Mouse (Mus musculus): ENCODE measurements at regions not wholly inside any gene's neighbourhood (a gene's known extent, or its start where the extent isn't known, plus 50 kb on each side); places are given as distances from the start of the nearest gene placed in this dataset.

DNA sequence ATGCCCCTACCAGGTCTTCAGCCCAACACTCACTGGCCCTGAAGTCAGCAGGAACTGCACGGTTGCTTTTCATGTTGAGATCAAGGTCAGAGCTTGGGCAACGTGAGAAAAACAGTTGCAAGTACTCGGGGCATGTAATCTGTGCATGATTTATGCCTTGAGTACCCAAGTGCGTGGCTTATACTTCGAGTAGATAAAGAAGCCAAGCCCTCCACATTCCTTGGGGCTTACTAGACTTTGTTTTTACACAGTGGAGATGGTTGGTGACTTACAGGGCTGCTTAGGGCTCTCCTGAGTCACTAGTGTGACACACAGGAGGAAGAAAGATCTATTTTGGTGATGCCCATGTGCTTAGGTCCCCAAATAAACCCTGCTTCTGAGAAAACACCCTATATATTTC is 172.8 kb downstream of the Mylk4 start:
- Histone ChIP-seq H3K4me2 (ENCODE audit: low read depth, low read length, poor library complexity, severe bottlenecking) (no peak overlapping the region), H3K9ac (replicated peaks; ENCODE audit: low read length, poor library complexity, severe bottlenecking) (no peak overlapping the region), H3K4me1 (ENCODE audit: insufficient read depth, low read length) (no peaks in the 10 kb centered on the region), H3K4me3 (ENCODE audit: low read depth, low read length) (no peak overlapping the region), H3K36me3 (ENCODE audit: insufficient read depth, low read length) (no peaks in the 10 kb centered on the region), H3K27me3 (ENCODE audit: insufficient read depth, low read length) (no peaks in the 10 kb centered on the region), H3K9me3 (ENCODE audit: low read length) (no peaks in the 10 kb centered on the region), H3K27ac (ENCODE audit: low read depth, low read length) (no peak overlapping the region)
- ATAC-seq (ENCODE audit: low FRiP score): no peak
- DNase-seq (ENCODE audit: low spot score): no peak
- no peak for TF ChIP-seq CTCF (IDR thresholded peaks at IDR 0.05)
- 71% methylated on average over 5 of the region's 5 CpGs for WGBS

- no peak overlapping the region for H3K4me3 ChIP-seq (ENCODE audit: low read depth, low read length)
Measured at GRCm38 (mm10) chr13:32608413-32608812, 175.3 kb downstream of the Mylk4 start.

GRCm38 (mm10) chr13:32603925-32604590 is 179.7 kb downstream of the Mylk4 start:
- no peak overlapping the region for H3K4me2 ChIP-seq (ENCODE audit: low read depth, low read length, poor library complexity, severe bottlenecking)
- TF ChIP-seq CTCF (IDR thresholded peaks at IDR 0.05): peak; percentile 43
- no peaks in the 10 kb centered on the region for H3K36me3 ChIP-seq (ENCODE audit: insufficient read depth, low read length)
- WGBS: 75% methylated on average over 8 of the region's 8 CpGs
- no peak overlapping the region for H3K27ac ChIP-seq (ENCODE audit: low read depth, low read length)
- H3K4me3 ChIP-seq (ENCODE audit: low read depth, low read length): no peak overlapping the region
- DNase-seq (ENCODE audit: low spot score) (no peak), ATAC-seq (ENCODE audit: low FRiP score) (no peak)
- H3K27me3 ChIP-seq (ENCODE audit: insufficient read depth, low read length): no peaks in the 10 kb centered on the region
- H3K9ac ChIP-seq (replicated peaks; ENCODE audit: low read length, poor library complexity, severe bottlenecking): no peak overlapping the region
- H3K4me1 ChIP-seq (ENCODE audit: insufficient read depth, low read length): no peaks in the 10 kb centered on the region
- no peaks in the 10 kb centered on the region for H3K9me3 ChIP-seq (ENCODE audit: low read length)

More at GRCm38 (mm10) chr13:32608413-32608812, 175.3 kb downstream of the Mylk4 start:
- Histone ChIP-seq H3K9me3 (ENCODE audit: low read length) (no peaks in the 10 kb centered on the region), H3K4me2 (ENCODE audit: low read depth, low read length, poor library complexity, severe bottlenecking) (no peak overlapping the region), H3K27ac (ENCODE audit: low read depth, low read length) (no peak overlapping the region), H3K27me3 (ENCODE audit: insufficient read depth, low read length) (no peaks in the 10 kb centered on the region), H3K9ac (replicated peaks; ENCODE audit: low read length, poor library complexity, severe bottlenecking) (no peak overlapping the region), H3K36me3 (ENCODE audit: insufficient read depth, low read length) (no peaks in the 10 kb centered on the region), H3K4me1 (ENCODE audit: insufficient read depth, low read length) (no peaks in the 10 kb centered on the region)
- 76% methylated on average over 3 of the region's 3 CpGs for WGBS
- no peak for ATAC-seq (ENCODE audit: low FRiP score)
- DNase-seq (ENCODE audit: low spot score): no peak
- TF ChIP-seq CTCF (IDR thresholded peaks at IDR 0.05): no peak

DNA sequence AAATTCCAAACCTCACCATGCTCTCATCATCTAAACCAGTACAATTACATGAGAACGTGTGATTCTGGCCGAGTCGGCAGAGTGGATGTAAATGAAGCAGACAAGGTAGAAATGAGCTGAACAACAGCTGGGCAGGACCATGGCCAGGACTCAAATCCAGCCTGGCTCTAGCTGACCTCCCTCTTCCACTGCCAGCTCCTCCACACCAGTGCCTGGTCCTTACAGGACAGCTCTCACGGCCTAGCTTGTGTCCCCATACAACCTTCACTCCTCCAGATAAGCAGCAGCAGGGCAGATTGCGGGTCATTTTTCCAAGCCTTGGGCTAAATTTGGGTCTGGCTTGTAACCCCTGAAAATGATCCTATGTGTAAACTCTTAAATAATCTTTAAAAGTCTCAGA is 182.4 kb downstream of the Mylk4 start:
- H3K9ac ChIP-seq (replicated peaks; ENCODE audit: low read length, poor library complexity, severe bottlenecking): no peak overlapping the region
- ATAC-seq (ENCODE audit: low FRiP score): no peak
- no peaks in the 10 kb centered on the region for H3K9me3 ChIP-seq (ENCODE audit: low read length)
- no peak overlapping the region for H3K4me3 ChIP-seq (ENCODE audit: low read depth, low read length)
- no peak for TF ChIP-seq CTCF (IDR thresholded peaks at IDR 0.05)
- H3K4me2 ChIP-seq (ENCODE audit: low read depth, low read length, poor library complexity, severe bottlenecking): no peak overlapping the region
- no peaks in the 10 kb centered on the region for H3K36me3 ChIP-seq (ENCODE audit: insufficient read depth, low read length)
- 83% methylated on average over 5 of the region's 5 CpGs for WGBS
- no peak for DNase-seq (ENCODE audit: low spot score)
- no peaks in the 10 kb centered on the region for H3K4me1 ChIP-seq (ENCODE audit: insufficient read depth, low read length)
- no peak overlapping the region for H3K27ac ChIP-seq (ENCODE audit: low read depth, low read length)
- no peaks in the 10 kb centered on the region for H3K27me3 ChIP-seq (ENCODE audit: insufficient read depth, low read length)

DNA sequence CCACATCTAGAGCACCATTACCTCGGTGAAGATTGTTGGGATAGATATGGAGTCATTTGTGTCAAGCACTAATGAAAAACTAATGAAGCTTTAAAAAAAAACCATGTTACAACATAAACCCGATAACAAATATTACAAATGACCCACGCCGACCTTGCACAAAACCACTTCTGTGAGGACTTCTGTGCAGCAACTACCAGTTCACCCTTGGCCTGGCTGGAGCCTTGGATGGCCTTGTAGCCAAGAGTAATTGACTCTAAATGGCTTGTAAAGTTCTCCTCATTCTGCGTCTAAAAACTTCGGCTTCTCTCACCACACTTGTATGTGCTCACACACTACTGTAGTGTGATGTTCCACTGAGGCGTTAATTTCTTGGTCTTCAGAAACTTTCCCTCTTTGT is 190.1 kb downstream of the Mylk4 start:
- no peak overlapping the region for H3K4me3 ChIP-seq (ENCODE audit: low read depth, low read length)
- ATAC-seq (ENCODE audit: low FRiP score): no peak
- no peak overlapping the region for H3K9ac ChIP-seq (replicated peaks; ENCODE audit: low read length, poor library complexity, severe bottlenecking)
- no peak for TF ChIP-seq CTCF (IDR thresholded peaks at IDR 0.05)
- H3K27ac ChIP-seq (ENCODE audit: low read depth, low read length): no peak overlapping the region
- no peak overlapping the region for H3K4me2 ChIP-seq (ENCODE audit: low read depth, low read length, poor library complexity, severe bottlenecking)
- WGBS: 92% methylated on average over 7 of the region's 7 CpGs
- no peaks in the 10 kb centered on the region for H3K36me3 ChIP-seq (ENCODE audit: insufficient read depth, low read length)
- H3K9me3 ChIP-seq (ENCODE audit: low read length): no peaks in the 10 kb centered on the region
- no peaks in the 10 kb centered on the region for H3K4me1 ChIP-seq (ENCODE audit: insufficient read depth, low read length)
- H3K27me3 ChIP-seq (ENCODE audit: insufficient read depth, low read length): no peaks in the 10 kb centered on the region
- DNase-seq (ENCODE audit: low spot score): no peak

DNA sequence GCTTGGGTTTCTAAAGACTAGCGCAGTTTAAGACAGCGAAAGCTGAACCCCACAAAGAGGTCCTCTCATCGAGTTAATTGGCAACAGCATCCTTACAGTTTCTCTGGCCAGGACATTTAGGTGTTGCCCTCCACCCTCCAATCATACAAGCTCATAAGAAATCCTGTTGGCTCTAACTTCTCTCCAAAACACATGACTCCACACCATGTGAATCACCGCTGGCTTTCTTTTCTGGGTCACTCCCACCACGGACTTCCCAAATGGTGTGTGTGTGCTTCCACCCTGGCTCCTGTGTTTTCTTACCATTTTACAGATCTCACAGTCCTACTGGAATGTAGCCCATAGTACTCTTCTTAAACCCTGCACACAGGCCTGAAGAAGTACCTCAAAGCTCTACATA is 190.6 kb downstream of the Mylk4 start:
- H3K4me1 ChIP-seq (ENCODE audit: insufficient read depth, low read length): no peaks in the 10 kb centered on the region
- H3K4me2 ChIP-seq (ENCODE audit: low read depth, low read length, poor library complexity, severe bottlenecking): no peak overlapping the region
- no peak for TF ChIP-seq CTCF (IDR thresholded peaks at IDR 0.05)
- 92% methylated on average over 5 of the region's 5 CpGs for WGBS
- ATAC-seq (ENCODE audit: low FRiP score) (no peak), DNase-seq (ENCODE audit: low spot score) (no peak)
- H3K9me3 ChIP-seq (ENCODE audit: low read length): no peaks in the 10 kb centered on the region
- H3K9ac ChIP-seq (replicated peaks; ENCODE audit: low read length, poor library complexity, severe bottlenecking): no peak overlapping the region
- H3K27ac ChIP-seq (ENCODE audit: low read depth, low read length): no peak overlapping the region
- no peaks in the 10 kb centered on the region for H3K36me3 ChIP-seq (ENCODE audit: insufficient read depth, low read length)
- no peaks in the 10 kb centered on the region for H3K27me3 ChIP-seq (ENCODE audit: insufficient read depth, low read length)
- H3K4me3 ChIP-seq (ENCODE audit: low read depth, low read length): no peak overlapping the region
